Mouse (Mus musculus) layer of hippocampus, adult 9-10 months (tissue): ENCODE results near the gene Cxcl14.

ENCODE experiments used
- DNase-seq: peaks from one replicate; pipeline ENCODE4 v3.0.0; 2022; ENCODE audit warnings: low spot score

Gene Cxcl14

GRCm38 (mm10) chr13:56251176-56251923, 45.0 kb downstream of the Cxcl14 start:
- DNase-seq = no peak

GRCm38 (mm10) chr13:56250551-56251161, 45.7 kb downstream of the Cxcl14 start:
- no peak for DNase-seq

GRCm38 (mm10) chr13:56249593-56250341, 46.6 kb downstream of the Cxcl14 start:
- no peak for DNase-seq

GRCm38 (mm10) chr13:56243104-56243503, 53.2 kb downstream of the Cxcl14 start:
- DNase-seq = no peak

- no peak for DNase-seq
Measured at GRCm38 (mm10) chr13:56240012-56240770, 56.2 kb downstream of the Cxcl14 start.
